Mouse (Mus musculus): ENCODE results near the gene Slc30a7. TPM values are rescaled to one million over a fixed set of nuclear protein-coding genes. Genes with fewer than 3 reads are reported as not detected.

The Slc30a7 gene
- total RNA-seq (2014; fragmentation: Nextera tagmentation) (28.4 and 29.7 TPM in 2 replicates), total RNA-seq (2017) (15.9 and 77.0 TPM in 2 replicates)

DNA sequence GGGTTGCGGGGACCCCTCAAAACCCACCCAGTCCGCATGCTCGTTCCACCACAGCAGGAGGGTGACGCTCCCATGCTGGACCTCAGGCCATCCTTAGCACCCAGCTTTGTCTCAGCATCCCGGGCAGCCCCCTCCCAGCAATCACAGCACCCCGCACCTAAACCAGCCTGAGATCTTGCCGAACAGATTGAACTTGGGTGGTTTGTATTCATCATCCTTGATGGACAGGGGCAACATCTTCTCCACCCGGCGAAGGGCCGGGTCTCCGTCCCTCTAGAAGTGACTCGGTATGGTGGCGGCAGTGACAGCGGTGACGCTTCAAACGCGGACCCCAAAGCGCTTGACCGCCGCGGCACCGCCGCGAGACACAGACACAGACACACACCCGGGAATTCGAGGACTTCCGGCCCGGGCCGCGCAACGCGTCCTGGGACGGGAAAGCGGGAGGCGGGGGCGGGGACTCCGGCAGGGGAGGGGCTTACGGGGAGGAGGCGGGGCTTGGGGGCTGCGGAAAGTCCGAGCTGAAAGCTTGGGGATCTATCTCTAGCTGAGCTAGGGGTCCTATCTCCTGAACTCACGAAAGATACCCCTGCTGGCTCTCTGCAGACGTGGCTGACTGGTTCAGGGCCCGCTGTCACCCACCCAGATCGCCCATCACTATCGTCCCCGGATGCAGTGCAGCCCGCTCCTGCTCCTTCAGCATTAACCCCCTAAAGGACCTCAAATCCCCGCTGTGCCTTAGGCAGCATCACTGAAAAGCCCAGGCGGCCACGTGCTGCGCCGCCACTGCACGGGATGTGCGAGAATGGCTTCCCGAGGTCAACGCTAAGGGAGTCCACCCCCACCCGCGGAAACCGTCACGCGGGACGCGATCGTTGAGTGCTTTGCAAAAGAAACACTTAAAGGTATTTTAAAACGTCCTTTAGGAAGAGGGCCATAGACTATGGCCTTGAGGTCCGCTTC lies at the start of gene Slc30a7, which contains the start of gene Extl2:
Gene Slc30a7 (minus strand): TSS at position 429 of the 963 bp plus-strand sequence.
Gene Extl2 (plus strand): TSS at position 485 of the 963 bp plus-strand sequence.
- ATAC-seq (replicated peaks; ENCODE audit: poor library complexity, severe bottlenecking) = peak; percentile 66

DNA sequence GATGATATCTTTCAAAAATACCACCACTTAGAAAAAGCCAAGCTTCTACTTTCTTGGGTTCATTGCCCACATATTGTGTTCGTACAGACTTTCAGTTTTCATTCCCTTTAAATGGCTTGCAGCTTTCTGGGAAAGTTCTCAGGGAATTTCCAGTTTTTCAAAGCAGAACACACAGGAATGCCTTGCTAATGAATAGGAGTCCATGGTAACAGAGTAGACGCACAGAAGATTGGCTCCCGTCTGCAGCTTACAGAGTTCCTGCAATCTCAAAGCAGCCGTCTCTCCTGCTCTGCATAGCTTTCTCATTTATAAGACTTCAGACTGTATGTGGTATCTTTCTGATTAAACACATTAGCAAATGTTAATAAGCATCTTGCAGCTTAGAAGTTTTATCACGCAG lies 39.8 kb upstream of the Slc30a7 start:
- ATAC-seq (replicated peaks; ENCODE audit: poor library complexity, severe bottlenecking) = no peak

DNA sequence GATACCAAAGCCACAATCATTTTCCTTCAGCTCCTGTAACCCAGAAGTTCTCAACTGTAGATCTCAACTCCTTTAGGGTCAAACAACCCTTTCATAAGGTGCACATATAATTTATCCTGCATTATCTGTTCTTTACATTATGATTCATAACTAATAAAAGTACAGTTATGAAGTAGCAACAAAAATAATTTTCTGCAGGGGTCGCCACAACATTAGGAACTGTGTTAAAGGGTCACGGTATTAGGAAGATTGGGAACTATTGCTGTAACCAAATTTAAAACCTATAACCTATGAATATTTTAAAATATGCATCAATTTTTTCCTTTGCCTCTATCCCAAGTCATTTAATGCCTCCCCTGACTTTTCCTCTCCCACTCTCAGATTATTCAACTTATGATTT lies 38.8 kb upstream of the Slc30a7 start:
- ATAC-seq (replicated peaks; ENCODE audit: poor library complexity, severe bottlenecking) = no peak

DNA sequence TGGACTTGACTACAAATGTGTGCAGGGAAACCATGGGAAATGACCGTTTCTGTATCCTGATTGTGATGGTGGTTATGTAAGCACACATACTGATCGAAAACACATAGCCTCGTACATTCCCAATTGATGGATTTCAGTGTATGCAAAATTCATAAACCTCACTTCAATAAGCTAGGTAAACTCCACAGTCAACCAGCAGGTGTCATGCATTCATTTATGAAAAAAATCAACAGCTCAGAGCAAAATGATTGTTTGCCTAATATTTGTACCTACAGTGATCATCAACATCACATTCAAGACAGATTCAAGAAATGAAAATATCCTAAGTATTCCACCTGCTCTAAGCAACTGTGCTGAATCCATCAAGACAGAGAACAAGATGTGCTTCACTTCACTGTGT lies 33.6 kb upstream of the Slc30a7 start:
- ATAC-seq (replicated peaks; ENCODE audit: poor library complexity, severe bottlenecking) = no peak

DNA sequence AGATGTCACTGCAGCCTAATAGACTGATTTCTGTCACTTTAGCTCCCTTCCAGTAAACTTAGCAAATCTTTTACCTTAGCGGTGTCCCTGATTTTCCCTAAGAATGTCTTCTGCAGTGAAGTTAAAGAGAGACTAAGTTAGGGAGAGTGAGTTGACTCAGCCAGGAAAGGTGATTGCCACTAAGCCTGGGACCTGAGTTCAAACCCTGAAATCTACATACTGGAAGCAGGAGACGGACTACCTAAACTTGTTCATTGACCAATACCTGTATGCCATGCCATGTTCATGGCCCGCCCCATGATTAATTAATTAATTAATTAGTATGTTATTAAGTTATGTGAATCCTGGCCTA lies 26.6 kb upstream of the Slc30a7 start:
- peak; percentile 53 for ATAC-seq (replicated peaks; ENCODE audit: poor library complexity, severe bottlenecking)

DNA sequence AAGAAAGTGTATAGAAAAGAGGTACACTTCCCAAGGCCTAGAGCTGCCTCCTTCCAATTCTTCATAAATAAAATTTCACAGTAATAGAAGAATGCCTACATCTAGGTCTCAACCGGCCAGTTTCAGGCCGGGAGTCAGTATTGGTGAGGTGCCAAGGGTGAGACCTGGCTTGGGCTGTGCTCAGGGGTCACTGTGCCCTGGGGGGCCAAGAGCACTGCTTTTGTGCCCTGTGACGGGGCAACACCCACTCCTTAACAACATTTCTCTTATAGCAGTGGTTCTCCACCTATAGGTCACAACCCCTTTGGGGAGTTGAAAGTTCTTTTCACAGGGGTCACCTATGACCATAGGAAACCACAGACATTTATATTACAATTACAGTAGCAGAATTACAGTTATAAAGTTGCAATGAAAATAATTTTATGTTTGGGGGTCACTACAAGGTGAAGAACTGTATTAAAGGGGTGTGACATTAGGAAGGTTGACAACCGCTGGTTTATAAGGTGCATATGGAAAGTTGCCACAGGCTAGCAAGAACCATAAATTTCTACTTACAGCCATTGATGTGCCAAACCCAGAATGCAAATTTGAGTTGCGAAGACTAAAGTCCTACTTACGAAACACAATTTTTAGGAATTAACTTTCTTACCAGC lies 26.1 kb upstream of the Slc30a7 start:
- no peak for ATAC-seq (replicated peaks; ENCODE audit: poor library complexity, severe bottlenecking)

DNA sequence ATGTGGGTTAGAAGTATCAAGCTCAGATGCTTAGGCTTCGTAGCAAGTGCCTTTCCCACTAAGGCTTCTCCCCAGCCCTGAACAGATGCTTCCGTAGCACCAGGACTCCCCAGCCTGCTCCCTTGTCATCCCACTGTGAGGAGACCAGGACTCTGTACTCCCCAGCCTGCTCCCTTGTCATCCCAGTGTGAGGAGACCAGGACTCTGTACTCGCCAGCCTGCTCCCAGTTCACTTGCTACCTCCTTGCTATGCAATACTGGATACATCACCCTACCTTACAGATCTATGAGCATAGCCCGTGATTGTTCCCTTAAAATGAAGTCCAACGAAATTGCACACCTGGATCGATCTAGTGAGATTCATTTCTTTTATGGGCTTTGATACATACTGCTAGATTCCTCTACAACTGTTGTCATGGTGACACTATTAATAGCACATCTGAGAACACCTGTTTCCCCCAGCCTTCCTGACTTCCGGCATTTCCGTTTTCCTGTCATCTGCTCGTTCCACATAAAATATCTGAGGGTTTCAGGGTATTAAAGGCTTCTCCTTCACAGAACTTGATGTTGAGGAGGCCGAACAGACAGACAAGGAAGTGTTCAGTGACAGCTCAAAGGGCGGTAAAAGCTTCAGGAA lies 23.1 kb upstream of the Slc30a7 start:
- ATAC-seq (replicated peaks; ENCODE audit: poor library complexity, severe bottlenecking) = peak; percentile 58

DNA sequence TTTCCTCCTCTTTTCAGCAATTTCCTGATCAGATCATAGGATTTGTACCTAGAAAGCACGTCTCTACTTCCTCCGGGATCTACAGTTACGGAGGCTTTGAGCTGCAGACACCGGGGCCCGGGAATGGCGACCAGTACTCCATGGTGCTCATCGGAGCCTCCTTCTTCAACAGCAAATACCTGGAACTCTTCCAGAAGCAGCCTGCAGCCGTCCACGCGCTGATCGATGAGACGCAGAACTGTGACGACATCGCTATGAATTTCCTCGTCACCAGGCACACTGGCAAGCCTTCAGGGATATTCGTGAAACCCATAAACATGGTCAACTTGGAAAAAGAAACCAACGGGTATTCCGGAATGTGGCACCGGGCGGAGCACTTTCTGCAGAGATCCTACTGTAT lies 19.8 kb upstream of the Slc30a7 start:
- ATAC-seq (replicated peaks; ENCODE audit: poor library complexity, severe bottlenecking) = no peak

DNA sequence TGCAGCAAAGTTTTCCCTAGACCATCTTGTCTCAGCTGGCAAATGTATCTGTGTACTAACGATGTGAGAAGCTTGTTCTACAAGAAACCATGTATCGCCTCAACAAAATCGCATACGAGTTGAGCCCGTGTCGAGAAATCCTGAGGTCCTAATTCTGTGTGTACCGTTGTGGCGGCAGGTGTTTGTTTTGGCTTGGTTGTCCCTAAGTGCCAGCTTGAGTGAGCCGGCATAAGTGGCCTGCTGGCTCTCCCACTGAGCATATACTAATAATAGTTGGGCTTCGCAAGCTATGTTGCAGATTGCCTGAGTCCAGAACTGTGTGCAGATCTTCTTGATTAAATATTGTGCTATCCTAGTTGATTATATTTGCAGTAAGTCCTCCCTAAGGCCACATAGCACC lies 18.5 kb upstream of the Slc30a7 start:
- ATAC-seq (replicated peaks; ENCODE audit: poor library complexity, severe bottlenecking) = no peak

DNA sequence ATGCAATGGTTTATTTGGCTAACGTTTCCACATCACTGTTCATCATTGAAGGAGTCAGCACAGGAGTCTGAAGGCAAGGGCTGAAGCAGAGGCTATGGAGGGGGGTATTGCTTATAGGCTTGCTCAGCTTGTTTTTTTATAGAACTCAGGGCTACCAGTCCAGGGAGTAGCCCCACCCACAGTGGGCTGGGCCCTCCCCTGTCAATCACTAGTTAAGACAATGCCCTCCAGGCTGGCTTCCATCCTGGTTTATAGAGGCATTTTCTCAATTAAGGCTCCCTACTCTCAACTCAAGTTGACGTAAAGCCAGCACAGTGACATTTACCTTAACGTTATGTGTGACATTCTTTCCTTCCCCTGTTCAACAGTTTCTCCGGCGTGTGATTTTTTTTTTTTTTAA lies 17.5 kb upstream of the Slc30a7 start:
- ATAC-seq (replicated peaks; ENCODE audit: poor library complexity, severe bottlenecking) = no peak

DNA sequence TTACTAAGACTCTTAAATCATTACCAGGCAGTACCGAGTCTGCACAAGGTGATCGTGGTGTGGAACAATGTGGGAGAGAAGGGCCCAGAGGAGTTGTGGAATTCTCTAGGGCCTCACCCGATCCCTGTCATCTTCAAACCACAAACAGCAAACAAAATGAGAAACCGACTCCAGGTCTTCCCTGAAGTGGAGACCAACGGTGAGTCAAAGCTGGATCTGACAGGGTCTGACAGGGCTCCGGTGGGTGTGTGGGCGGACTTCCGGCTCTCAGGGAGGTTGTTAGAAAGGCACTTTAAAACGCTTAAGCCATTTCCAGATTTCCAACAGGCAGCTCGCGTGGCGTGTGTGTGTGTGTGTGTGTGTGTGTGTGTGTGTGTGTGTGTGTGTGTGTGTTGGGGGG lies 17.0 kb upstream of the Slc30a7 start:
- ATAC-seq (replicated peaks; ENCODE audit: poor library complexity, severe bottlenecking) = no peak

DNA sequence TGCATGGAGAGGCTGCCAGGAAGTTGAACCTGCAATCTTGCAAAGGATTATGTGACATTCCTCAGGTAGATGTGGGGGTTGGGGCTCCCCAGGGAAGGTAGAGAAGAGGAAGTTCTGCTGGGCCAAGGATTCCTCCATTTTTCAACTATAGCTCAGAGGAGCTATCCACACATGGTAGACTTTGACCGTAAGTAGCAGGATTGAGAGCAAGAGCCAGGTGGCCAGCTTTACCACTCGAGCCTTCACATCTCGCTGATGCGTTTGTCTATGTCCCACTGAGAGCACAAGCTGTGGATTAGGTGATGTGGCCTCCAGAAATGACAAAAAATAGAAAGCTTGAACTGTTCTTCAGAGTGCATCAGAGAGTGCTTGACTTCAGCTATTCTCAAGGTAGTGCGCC lies 11.9 kb upstream of the Slc30a7 start:
- no peak for ATAC-seq (replicated peaks; ENCODE audit: poor library complexity, severe bottlenecking)

DNA sequence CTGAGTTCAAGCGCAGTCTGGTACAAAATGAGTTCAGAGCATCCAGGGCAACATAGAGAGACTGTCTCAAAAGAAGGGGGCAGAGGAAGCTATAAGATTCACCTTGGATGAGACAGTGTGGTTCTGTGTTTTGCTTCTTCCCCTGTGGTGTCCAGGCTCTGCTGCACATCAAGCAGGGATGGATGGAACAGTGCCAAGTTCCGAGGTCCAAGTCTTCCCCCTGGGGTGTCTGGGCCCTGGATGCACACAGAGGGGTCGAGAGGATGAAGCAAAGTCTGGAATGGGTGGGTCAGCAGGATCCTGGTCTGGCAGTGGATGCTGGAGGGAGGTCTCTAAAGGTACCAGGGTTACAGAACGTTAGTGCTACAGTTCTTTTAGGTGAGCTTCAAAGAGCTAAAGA lies 11.4 kb upstream of the Slc30a7 start:
- no peak for ATAC-seq (replicated peaks; ENCODE audit: poor library complexity, severe bottlenecking)

DNA sequence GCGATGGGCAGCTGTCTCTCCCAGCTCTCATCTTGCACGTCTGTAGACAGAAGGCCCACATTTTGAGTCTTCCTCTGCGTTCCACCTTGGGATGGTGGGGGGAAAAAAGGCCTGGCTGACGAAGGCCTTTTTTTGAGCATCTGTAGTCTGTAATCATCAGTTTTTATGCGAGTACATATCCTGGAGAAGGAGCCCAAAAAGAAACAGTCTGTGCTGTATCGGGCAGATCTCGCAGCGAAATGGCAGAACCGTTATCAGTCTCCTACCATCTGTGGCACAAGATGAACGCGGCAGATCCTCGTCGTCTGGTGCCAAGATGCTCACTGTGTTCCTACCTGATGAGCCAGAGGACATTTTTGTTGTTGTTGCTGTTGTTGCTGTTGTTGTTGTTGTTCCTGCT lies 8.9 kb upstream of the Slc30a7 start:
- no peak for ATAC-seq (replicated peaks; ENCODE audit: poor library complexity, severe bottlenecking)

DNA sequence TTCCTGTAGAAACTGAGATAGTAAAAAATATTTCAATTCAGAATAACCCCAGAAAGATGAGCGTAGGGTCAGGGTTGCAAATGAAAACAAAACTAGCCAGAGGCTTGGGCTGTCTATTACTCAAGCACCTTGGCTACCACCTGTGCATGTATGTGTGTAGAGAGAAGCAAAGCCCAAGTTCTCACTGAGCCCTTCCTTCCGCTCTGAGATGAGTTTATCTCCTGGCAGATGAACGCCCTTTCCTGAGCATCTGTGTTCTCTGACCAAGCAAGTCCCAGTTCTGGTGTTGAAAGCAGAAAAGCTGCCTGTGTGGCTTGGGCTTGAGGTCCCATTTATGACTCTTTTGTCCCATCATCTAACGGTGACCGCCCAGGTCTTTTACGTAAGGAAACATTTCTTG lies 7.7 kb upstream of the Slc30a7 start:
- no peak for ATAC-seq (replicated peaks; ENCODE audit: poor library complexity, severe bottlenecking)

DNA sequence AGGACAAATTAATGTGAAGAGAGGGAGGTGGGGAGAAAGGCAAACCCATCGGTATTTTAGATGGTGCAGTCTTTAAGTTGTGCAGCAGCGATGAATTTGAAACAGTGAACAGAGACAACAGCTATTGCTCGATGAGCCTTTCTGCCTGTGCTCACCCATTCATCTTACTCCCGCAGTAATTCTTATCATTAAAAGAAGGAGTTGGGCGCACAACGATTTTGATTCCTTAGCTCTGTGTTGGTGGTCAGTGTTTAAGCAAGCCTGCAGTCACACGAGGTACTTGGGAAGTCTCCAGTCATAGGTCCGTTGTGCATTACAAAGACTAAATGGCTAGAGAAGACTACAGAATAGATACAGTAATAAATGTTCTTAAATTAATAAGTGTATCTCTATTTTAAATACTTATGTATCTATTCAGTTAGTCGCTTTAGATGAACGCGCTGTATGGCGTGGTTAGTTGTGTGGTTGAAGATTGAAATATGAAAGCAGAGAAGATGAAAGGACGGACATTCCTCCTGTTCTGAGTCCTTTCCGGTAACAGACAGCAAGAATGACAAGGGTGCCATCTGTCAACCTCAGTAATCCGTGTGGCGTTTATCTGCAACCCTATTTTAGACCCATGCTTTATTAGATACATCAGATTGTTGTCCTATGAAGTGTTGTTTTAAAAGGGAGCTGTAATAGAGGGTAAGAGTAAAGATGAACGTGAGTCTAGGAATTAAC lies 2.6 kb upstream of the Slc30a7 start:
- no peak for ATAC-seq (replicated peaks; ENCODE audit: poor library complexity, severe bottlenecking)

DNA sequence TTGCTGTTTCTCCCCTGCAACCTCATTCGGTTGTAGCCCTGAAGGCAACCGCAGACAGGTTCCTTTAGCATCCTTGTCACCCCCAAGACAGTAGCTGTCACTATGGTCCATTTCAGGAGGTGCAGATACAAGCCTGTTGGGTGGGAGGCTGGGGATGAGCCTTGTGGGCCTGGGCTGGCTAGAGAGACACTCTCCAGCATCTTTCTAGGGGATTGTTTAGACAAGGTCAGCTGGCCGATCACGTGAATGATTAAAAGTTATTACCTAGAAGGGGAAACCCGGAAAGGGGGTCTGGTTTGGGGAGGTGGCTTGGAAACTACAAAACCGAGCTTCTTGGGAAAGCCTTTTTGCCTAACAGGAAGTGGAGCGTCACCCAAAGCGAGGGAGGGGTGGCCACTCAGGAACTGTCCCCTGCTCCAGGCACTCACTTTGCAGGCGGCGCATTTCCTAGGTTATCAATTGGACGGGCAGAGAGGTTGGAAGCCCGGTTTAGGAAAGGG lies 785 bp upstream of the Slc30a7 start:
- peak; percentile 78 for ATAC-seq (replicated peaks; ENCODE audit: poor library complexity, severe bottlenecking)

DNA sequence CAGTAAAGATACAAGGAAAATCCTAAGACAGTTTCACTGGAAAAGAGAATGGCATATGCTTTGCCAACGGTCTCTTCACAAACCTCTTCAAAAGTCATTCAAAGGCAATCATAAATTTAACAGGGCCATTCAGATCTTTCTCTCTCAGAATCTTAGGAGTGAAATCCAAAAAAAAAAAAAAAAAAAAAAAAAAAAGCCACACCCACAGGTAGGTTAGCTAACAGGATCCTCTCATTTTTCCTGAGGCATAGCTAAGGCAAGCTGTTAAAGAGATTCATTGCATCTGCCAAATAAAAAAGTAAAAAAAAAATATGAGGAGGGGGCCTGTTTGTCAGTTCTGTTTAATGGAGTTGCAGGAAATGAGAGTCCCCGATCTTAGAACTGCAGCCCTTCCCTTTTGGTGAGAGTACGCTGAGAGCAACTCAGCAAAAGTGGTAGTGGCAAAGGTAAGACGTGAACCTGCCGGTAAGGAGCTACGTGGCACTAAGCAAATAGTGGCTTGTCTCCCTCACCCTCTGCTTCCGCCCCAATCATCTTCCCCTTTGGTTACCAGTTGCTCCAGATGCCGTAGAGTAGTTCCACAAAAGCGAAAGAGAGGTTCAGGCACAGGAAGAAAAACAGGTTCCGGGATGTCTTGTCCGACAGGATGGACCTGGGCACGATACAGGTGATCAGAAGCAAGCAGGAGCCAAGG lies 775 bp downstream of the Slc30a7 start:
- ATAC-seq (replicated peaks; ENCODE audit: poor library complexity, severe bottlenecking) = peak; percentile 69

DNA sequence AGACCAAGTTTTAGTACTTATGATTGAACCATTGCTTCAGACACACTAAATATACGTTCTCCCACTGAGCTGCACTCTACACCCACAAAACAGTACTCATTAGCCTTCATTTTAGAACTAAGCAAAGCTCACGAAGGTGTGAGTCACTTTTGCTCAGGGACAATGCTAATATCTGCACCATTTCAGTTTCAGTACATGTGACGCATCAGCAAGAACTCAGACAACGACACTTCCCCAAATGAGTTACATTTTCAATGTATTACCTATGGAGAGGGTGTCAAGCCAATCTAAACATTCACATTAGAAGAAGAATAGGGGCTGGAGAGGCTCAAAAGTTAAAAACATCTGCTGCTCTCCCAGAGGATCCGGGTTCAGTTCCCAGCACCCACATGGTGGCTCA lies 10.3 kb downstream of the Slc30a7 start:
- peak; percentile 48 for ATAC-seq (replicated peaks; ENCODE audit: poor library complexity, severe bottlenecking)

DNA sequence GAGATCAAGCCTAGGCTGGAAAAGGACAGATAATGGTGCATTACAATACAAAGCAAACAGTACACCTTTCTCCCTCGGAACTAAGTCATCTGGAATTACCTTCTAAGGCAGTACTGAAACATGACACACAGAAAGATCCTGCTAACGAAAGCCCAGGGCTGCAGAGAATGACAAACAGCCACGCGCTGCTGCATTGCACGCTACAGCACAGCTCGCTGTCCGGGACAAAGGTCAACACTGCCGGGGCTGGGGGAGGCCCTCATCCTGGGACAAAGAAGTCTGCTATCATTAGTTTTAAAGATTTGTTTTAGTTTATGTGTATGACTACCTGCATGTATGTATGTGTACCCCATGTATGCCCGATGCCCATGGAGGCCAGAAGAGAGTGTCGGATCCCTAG lies 14.2 kb downstream of the Slc30a7 start:
- no peak for ATAC-seq (replicated peaks; ENCODE audit: poor library complexity, severe bottlenecking)

All from granulocyte monocyte progenitor cell, adult 5-6 weeks (primary cell).